19 mouse cellular contexts compared by ENCODE assay signal in the genomic region with DNA sequence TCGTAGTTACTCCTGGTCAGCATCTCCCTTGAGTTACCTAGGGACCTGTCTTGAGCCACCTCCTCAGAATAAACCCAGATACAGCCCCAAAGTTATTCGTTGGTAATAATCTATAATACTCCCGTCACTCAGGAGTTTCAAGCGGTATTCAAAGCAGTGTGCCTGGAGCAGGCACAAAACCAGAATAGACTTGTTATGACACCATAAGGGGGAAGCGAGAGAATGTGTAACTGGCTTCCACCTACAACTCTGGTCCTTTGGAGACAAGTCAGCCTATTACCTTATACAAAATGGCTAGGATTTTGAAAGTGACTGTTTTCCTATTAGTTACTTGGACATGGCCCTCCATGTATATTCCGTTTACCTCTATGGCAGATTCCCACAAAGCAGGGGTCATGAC.
A peak's percentile ranks its signal among the peaks of the same experiment; 100 is the strongest.
DNase-seq lines count a peak whose midpoint lies in the region; ATAC-seq lines count a peak whose summit lies in the region.
"Had no signal": no experiment of that assay in that cellular context is flagged by ENCODE, and none has a peak within 500 bp of the region (broad histone marks: within the 10 kb centered on the region; RNA-seq: fewer than 3 reads in every experiment).

No protein-coding gene starts in this region.

- 88% methylated on average over 6 of the region's 6 CpGs for WGBS in midbrain, embryonic 12.5 days
- WGBS in midbrain, embryonic 10.5 days, result 91% methylated on average over 6 of the region's 6 CpGs
- WGBS in midbrain, embryonic 16.5 days, result 86% methylated on average over 6 of the region's 6 CpGs
- WGBS in embryonic facial prominence, embryonic 10.5 days, result 92% methylated on average over 6 of the region's 6 CpGs

- 0 out of 2 replicates have a peak, but pooled peaks cover 3% of the 10 kb centered on the region for H3K4me1 ChIP-seq in midbrain, embryonic 12.5 days
- no peaks in the 10 kb centered on the region for H3K4me1 ChIP-seq in midbrain, embryonic 10.5 days
- 0 out of 2 replicates have a peak, but pooled peaks cover 3% of the 10 kb centered on the region for H3K4me1 ChIP-seq in midbrain, embryonic 16.5 days (ENCODE audit: control insufficient read depth, insufficient read depth, low read length)
- H3K4me1 ChIP-seq in embryonic facial prominence, embryonic 10.5 days, result no peaks in the 10 kb centered on the region
- H3K4me1 ChIP-seq: embryonic facial prominence, embryonic 13.5 days; heart, embryonic 10.5 days; hindbrain, embryonic 13.5 days had no signal

- DNase-seq in frontal cortex, postnatal 10 days (ENCODE audit: low spot score in 2 of 2), result no peak
- DNase-seq in midbrain, embryonic 10.5 days (ENCODE audit: low spot score), result no peak
- peak; percentile 74 for DNase-seq in brain, adult 2 months (ENCODE audit: low read depth, low spot score)
- DNase-seq in embryonic facial prominence, embryonic 10.5 days (ENCODE audit: low spot score), result no peak
- DNase-seq: adrenal gland, postnatal 10 days; cerebellum, adult 8-10 months; cerebellum, postnatal 14 days; forebrain, postnatal 0 days; gastrocnemius, postnatal 36 days; heart, adult 18-20 months; heart, postnatal 10 days had no signal

- ATAC-seq in frontal cortex, adult (ENCODE audit: low TSS enrichment), result peak; percentile 83
- no peak for ATAC-seq in midbrain, embryonic 12.5 days (ENCODE audit: low FRiP score, low read depth)
- no peak for ATAC-seq in midbrain, embryonic 16.5 days
- ATAC-seq: forebrain, embryonic 13.5 days; forebrain, postnatal 0 days; hindbrain, postnatal 0 days had no signal

- no peaks in the 10 kb centered on the region for H3K27me3 ChIP-seq in midbrain, embryonic 12.5 days
- H3K27me3 ChIP-seq in midbrain, embryonic 10.5 days (ENCODE audit: low read depth, poor library complexity, severe bottlenecking), result no peaks in the 10 kb centered on the region
- no peaks in the 10 kb centered on the region for H3K27me3 ChIP-seq in midbrain, embryonic 16.5 days (ENCODE audit: control insufficient read depth, insufficient read depth, low read depth, low read length)
- H3K27me3 ChIP-seq in embryonic facial prominence, embryonic 10.5 days (replicated peaks; ENCODE audit: low read depth, poor library complexity, severe bottlenecking), result no peaks in the 10 kb centered on the region
- H3K27me3 ChIP-seq: embryonic facial prominence, embryonic 13.5 days; forebrain, embryonic 13.5 days; hindbrain, embryonic 13.5 days had no signal

- H3K27ac ChIP-seq in midbrain, embryonic 12.5 days (replicated peaks), result 0 out of 2 replicates have a peak overlapping the region, but pooled peaks have one; percentile 7
- no peak overlapping the region for H3K27ac ChIP-seq in midbrain, embryonic 10.5 days (replicated peaks)
- peak overlapping the region; percentile 57 for H3K27ac ChIP-seq in midbrain, embryonic 16.5 days (ENCODE audit: low read length)
- no peak overlapping the region for H3K27ac ChIP-seq in embryonic facial prominence, embryonic 10.5 days (replicated peaks)
- H3K27ac ChIP-seq: embryonic facial prominence, embryonic 13.5 days; forebrain, embryonic 13.5 days; heart, embryonic 10.5 days; hindbrain, embryonic 13.5 days; hindbrain, postnatal 0 days had no signal

- H3K4me3 ChIP-seq in midbrain, embryonic 12.5 days, result no peak overlapping the region
- H3K4me3 ChIP-seq in midbrain, embryonic 10.5 days, result no peak overlapping the region
- no peak overlapping the region for H3K4me3 ChIP-seq in midbrain, embryonic 16.5 days (ENCODE audit: low read depth, low read length)
- no peak overlapping the region for H3K4me3 ChIP-seq in embryonic facial prominence, embryonic 10.5 days
- H3K4me3 ChIP-seq: embryonic facial prominence, embryonic 13.5 days; forebrain, embryonic 13.5 days; heart, embryonic 10.5 days; hindbrain, embryonic 13.5 days had no signal

- no peaks in the 10 kb centered on the region for H3K36me3 ChIP-seq in midbrain, embryonic 12.5 days
- H3K36me3 ChIP-seq in midbrain, embryonic 10.5 days, result no peaks in the 10 kb centered on the region
- no peaks in the 10 kb centered on the region for H3K36me3 ChIP-seq in midbrain, embryonic 16.5 days (ENCODE audit: control insufficient read depth, insufficient read depth, low read length)
- H3K36me3 ChIP-seq in embryonic facial prominence, embryonic 10.5 days (replicated peaks), result no peaks in the 10 kb centered on the region
- H3K36me3 ChIP-seq: embryonic facial prominence, embryonic 13.5 days; heart, embryonic 10.5 days; hindbrain, embryonic 13.5 days had no signal

- no peaks in the 10 kb centered on the region for H3K9me3 ChIP-seq in midbrain, embryonic 12.5 days
- no peaks in the 10 kb centered on the region for H3K9me3 ChIP-seq in midbrain, embryonic 10.5 days (replicated peaks)
- H3K9me3 ChIP-seq in midbrain, embryonic 16.5 days (replicated peaks; ENCODE audit: control insufficient read depth, low read length, poor library complexity, severe bottlenecking), result no peaks in the 10 kb centered on the region
- H3K9me3 ChIP-seq in embryonic facial prominence, embryonic 10.5 days, result no peaks in the 10 kb centered on the region
- H3K9me3 ChIP-seq: embryonic facial prominence, embryonic 13.5 days; forebrain, embryonic 13.5 days; heart, embryonic 10.5 days; hindbrain, embryonic 13.5 days had no signal

- H3K9ac ChIP-seq in midbrain, embryonic 12.5 days (replicated peaks), result no peak overlapping the region
- no peak overlapping the region for H3K9ac ChIP-seq in midbrain, embryonic 16.5 days (ENCODE audit: low read depth, low read length)
- H3K9ac ChIP-seq: embryonic facial prominence, embryonic 13.5 days; forebrain, embryonic 13.5 days; forebrain, postnatal 0 days; hindbrain, embryonic 13.5 days had no signal

- H3K4me2 ChIP-seq in midbrain, embryonic 12.5 days (replicated peaks), result no peak overlapping the region
- no peak overlapping the region for H3K4me2 ChIP-seq in midbrain, embryonic 16.5 days (ENCODE audit: low read length)
- H3K4me2 ChIP-seq: embryonic facial prominence, embryonic 13.5 days; forebrain, embryonic 13.5 days; hindbrain, embryonic 13.5 days had no signal

Comparison
In these comparisons a context has a peak if more than half of its experiments do, and no peak if none do; other contexts are left out.
1. H3K27ac ChIP-seq: peak in midbrain, embryonic 12.5 days (single experiment) and midbrain, embryonic 16.5 days (single experiment); none in midbrain, embryonic 10.5 days (single experiment) and embryonic facial prominence, embryonic 10.5 days (single experiment).